Mouse (Mus musculus): Measurements from ENCODE around the gene Glis2.

- no peak for TF ChIP-seq POLR2A (IDR thresholded peaks at IDR 0.05; ENCODE audit: borderline replicate concordance, extremely low read depth, insufficient read depth, insufficient read length, poor library complexity, severe bottlenecking)
- TF ChIP-seq CTCF (IDR thresholded peaks at IDR 0.05; ENCODE audit: borderline replicate concordance, extremely low read depth, insufficient read depth, insufficient read length), result no peak
These were observed 49.3 kb downstream of the Glis2 start for GRCm38 (mm10) chr16:4643670-4644419.
